Mouse (Mus musculus) heart, postnatal 36 days (tissue): ENCODE data around the gene Gpd1l. TPM values are rescaled to one million over a fixed set of nuclear protein-coding genes. Genes with fewer than 3 reads are reported as not detected.
A peak's percentile ranks its signal among the peaks of the same experiment; 100 is the strongest.
"Not testable (repeated sequence)": the region's sequence is repeated elsewhere in the genome, so short reads cannot be mapped to it uniquely, and the experiment has no call there.

ENCODE experiments used
- DNase-seq, 2 experiments: peaks; one replicate each; pipeline ENCODE4 v3.0.0; 2021 to 2022
- intact Hi-C: fragments of 180-260 bp; cut with DNase I; formaldehyde crosslinking; loops from one replicate; pipeline ENCODE4 v1.15.1; 2025
- total RNA-seq, 2 experiments: library from RNA; stranded (reverse); gene quantifications; 2 replicates each; pipeline ENCODE4 v1.2.3; 2021

Gpd1l gene
- 10 to 100 TPM; 42.2 to 44.4 TPM for total RNA-seq

- peak; percentile 95 to 97 for DNase-seq
- intact Hi-C loops, result loop anchor here (1.0 to 10.0 kb wide), 3 partner anchors 46 to 289 kb away; partner anchors contain the start of genes Cmtm6 and Cnot10
Measured at GRCm38 (mm10) chr9:114933723-114934171, at the start of gene Gpd1l. Gene Gpd1l (minus strand): TSS chr9:114933987.

GRCm38 (mm10) chr9:114982689-114983360, 49.0 kb upstream of the Gpd1l start, which contains the start of gene Rps27rt:
Gene Rps27rt (minus strand): TSS chr9:114982739.
- no peak for DNase-seq
- intact Hi-C loops, result no loop called here

- DNase-seq, result no peak
- intact Hi-C loops, result loop anchor here (1.0 kb wide), 1 partner anchor 46 kb away; no protein-coding TSS in a partner anchor
Measured at GRCm38 (mm10) chr9:114979969-114980368, 46.2 kb upstream of the Gpd1l start.

- peak; percentile 81 to 85 for DNase-seq
Measured at GRCm38 (mm10) chr9:114978281-114979111, 44.7 kb upstream of the Gpd1l start, which contains the start of gene Osbpl10. Gene Osbpl10 (plus strand): TSS chr9:114978569.

GRCm38 (mm10) chr9:114977461-114978280, 43.9 kb upstream of the Gpd1l start:
- intact Hi-C loops, result no loop called here
- DNase-seq, result no peak

More at GRCm38 (mm10) chr9:114978281-114979111, 44.7 kb upstream of the Gpd1l start, which contains the start of gene Osbpl10:
- intact Hi-C loops, result loop anchor here (1.0 kb wide), 1 partner anchor 44 kb away; no protein-coding TSS in a partner anchor

GRCm38 (mm10) chr9:114966286-114966685, 32.5 kb upstream of the Gpd1l start:
- DNase-seq, intact Hi-C loops: not testable (repeated sequence)

GRCm38 (mm10) chr9:114964093-114964492, 30.3 kb upstream of the Gpd1l start:
- DNase-seq, result no peak
- intact Hi-C loops, result no loop called here

GRCm38 (mm10) chr9:114960844-114961243, 27.1 kb upstream of the Gpd1l start:
- no peak for DNase-seq
- intact Hi-C loops, result no loop called here

- intact Hi-C loops, result no loop called here
- DNase-seq, result peak in 1 of 2 experiments; percentile 21
Measured at GRCm38 (mm10) chr9:114960043-114960789, 26.4 kb upstream of the Gpd1l start.

- DNase-seq, result peak in 1 of 2 experiments; percentile 31
- intact Hi-C loops, result loop anchor here (1.0 to 5.0 kb wide), 3 partner anchors 44 to 205 kb away; no protein-coding TSS in a partner anchor
Measured at GRCm38 (mm10) chr9:114956945-114957344, 23.2 kb upstream of the Gpd1l start.

- no peak for DNase-seq
- intact Hi-C loops, result loop anchor here (5.0 kb wide), 1 partner anchor 203 kb away; no protein-coding TSS in a partner anchor
Measured at GRCm38 (mm10) chr9:114955340-114955739, 21.6 kb upstream of the Gpd1l start.

GRCm38 (mm10) chr9:114952866-114953265, 19.1 kb upstream of the Gpd1l start:
- DNase-seq, result no peak
- intact Hi-C loops, result no loop called here

GRCm38 (mm10) chr9:114948395-114948794, 14.6 kb upstream of the Gpd1l start:
- peak in 1 of 2 experiments; percentile 10 for DNase-seq
- intact Hi-C loops, result no loop called here

GRCm38 (mm10) chr9:114945576-114945975, 11.8 kb upstream of the Gpd1l start:
- intact Hi-C loops, result no loop called here
- no peak for DNase-seq

GRCm38 (mm10) chr9:114944642-114945041, 10.9 kb upstream of the Gpd1l start:
- intact Hi-C loops, result no loop called here
- DNase-seq, result no peak

- intact Hi-C loops, result loop anchor here (10.0 kb wide), 1 partner anchor 292 kb away; the partner anchor contains the start of gene Cnot10
- DNase-seq, result no peak
Measured at GRCm38 (mm10) chr9:114936687-114937086, 2.9 kb upstream of the Gpd1l start.

GRCm38 (mm10) chr9:114935321-114935720, 1.5 kb upstream of the Gpd1l start:
- intact Hi-C loops, result loop anchor here (10.0 kb wide), 1 partner anchor 291 kb away; the partner anchor contains the start of gene Cnot10
- no peak for DNase-seq

- intact Hi-C loops, result loop anchor here (1.0 to 10.0 kb wide), 3 partner anchors 45 to 289 kb away; partner anchors contain the start of genes Cmtm6 and Cnot10
- DNase-seq, result no peak
Measured at GRCm38 (mm10) chr9:114934231-114934630, 444 bp upstream of the Gpd1l start.
